In genomic region chr5:77865342-77865741, GRCm38 (mm10) we compare ENCODE assay signal across 25 mouse cellular contexts.
A peak's percentile ranks its signal among the peaks of the same experiment; 100 is the strongest.
DNase-seq lines count a peak whose midpoint lies in the region; ATAC-seq lines count a peak whose summit lies in the region.
"Had no signal": no experiment of that assay in that cellular context is flagged by ENCODE, and none has a peak within 500 bp of the region (broad histone marks: within the 10 kb centered on the region; RNA-seq: fewer than 3 reads in every experiment).

No protein-coding gene starts in this region.

- H3K9ac ChIP-seq in heart, embryonic 11.5 days (ENCODE audit: low read depth, low read length): no peak overlapping the region
- no peak overlapping the region for H3K9ac ChIP-seq in midbrain, embryonic 15.5 days
- H3K9ac ChIP-seq in neural tube, embryonic 14.5 days (replicated peaks; ENCODE audit: low read depth, low read length): no peak overlapping the region
- H3K9ac ChIP-seq: heart, embryonic 12.5 days; hindbrain, embryonic 13.5 days; intestine, embryonic 15.5 days; liver, embryonic 15.5 days; lung, embryonic 15.5 days had no signal

- H3K27me3 ChIP-seq in heart, embryonic 11.5 days (ENCODE audit: control insufficient read depth, insufficient read depth, low read length): no peaks in the 10 kb centered on the region
- no peaks in the 10 kb centered on the region for H3K27me3 ChIP-seq in midbrain, embryonic 15.5 days (replicated peaks)
- H3K27me3 ChIP-seq in midbrain, embryonic 10.5 days (ENCODE audit: low read depth, poor library complexity, severe bottlenecking): no peaks in the 10 kb centered on the region
- no peaks in the 10 kb centered on the region for H3K27me3 ChIP-seq in neural tube, embryonic 14.5 days (ENCODE audit: control insufficient read depth, insufficient read depth, low read length)
- H3K27me3 ChIP-seq: heart, embryonic 12.5 days; hindbrain, embryonic 13.5 days; intestine, embryonic 15.5 days; liver, embryonic 15.5 days; lung, embryonic 15.5 days; megakaryocyte, embryonic 14.5 days had no signal

- no peaks in the 10 kb centered on the region for H3K9me3 ChIP-seq in heart, embryonic 11.5 days (replicated peaks; ENCODE audit: control insufficient read depth, low read length)
- H3K9me3 ChIP-seq in midbrain, embryonic 15.5 days: no peaks in the 10 kb centered on the region
- no peaks in the 10 kb centered on the region for H3K9me3 ChIP-seq in midbrain, embryonic 10.5 days (replicated peaks)
- H3K9me3 ChIP-seq in neural tube, embryonic 14.5 days (ENCODE audit: control insufficient read depth, low read length): no peaks in the 10 kb centered on the region
- H3K9me3 ChIP-seq: heart, embryonic 12.5 days; hindbrain, embryonic 13.5 days; intestine, embryonic 15.5 days; liver, embryonic 15.5 days; lung, embryonic 15.5 days had no signal

- H3K27ac ChIP-seq in heart, embryonic 11.5 days (ENCODE audit: low read depth, low read length): no peak overlapping the region
- no peak overlapping the region for H3K27ac ChIP-seq in midbrain, embryonic 15.5 days
- no peak overlapping the region for H3K27ac ChIP-seq in midbrain, embryonic 10.5 days (replicated peaks)
- H3K27ac ChIP-seq in neural tube, embryonic 14.5 days (ENCODE audit: low read depth, low read length): no peak overlapping the region
- H3K27ac ChIP-seq: hindbrain, embryonic 13.5 days; intestine, embryonic 15.5 days; liver, embryonic 15.5 days; lung, embryonic 15.5 days had no signal

- H3K36me3 ChIP-seq in heart, embryonic 11.5 days (ENCODE audit: control insufficient read depth, insufficient read depth, low read length): no peaks in the 10 kb centered on the region
- H3K36me3 ChIP-seq in midbrain, embryonic 15.5 days (replicated peaks): no peaks in the 10 kb centered on the region
- H3K36me3 ChIP-seq in midbrain, embryonic 10.5 days: no peaks in the 10 kb centered on the region
- no peaks in the 10 kb centered on the region for H3K36me3 ChIP-seq in neural tube, embryonic 14.5 days (ENCODE audit: control insufficient read depth, insufficient read depth, low read length)
- H3K36me3 ChIP-seq: heart, embryonic 12.5 days; hindbrain, embryonic 13.5 days; intestine, embryonic 15.5 days; liver, embryonic 15.5 days; lung, embryonic 15.5 days had no signal

- H3K4me3 ChIP-seq in heart, embryonic 11.5 days (ENCODE audit: low read depth, low read length): no peak overlapping the region
- no peak overlapping the region for H3K4me3 ChIP-seq in midbrain, embryonic 15.5 days
- no peak overlapping the region for H3K4me3 ChIP-seq in midbrain, embryonic 10.5 days
- H3K4me3 ChIP-seq in neural tube, embryonic 14.5 days (ENCODE audit: low read depth, low read length): no peak overlapping the region
- H3K4me3 ChIP-seq: heart, embryonic 12.5 days; hindbrain, embryonic 13.5 days; intestine, embryonic 15.5 days; liver, embryonic 15.5 days; lung, embryonic 15.5 days; megakaryocyte, embryonic 14.5 days had no signal

- ATAC-seq in heart, embryonic 11.5 days (replicated peaks; ENCODE audit: insufficient number of reproducible peaks, low FRiP score, low TSS enrichment): no peak
- ATAC-seq in midbrain, embryonic 15.5 days (replicated peaks): peak; percentile 56; the same call in 1 of the 2 replicates
- peak; percentile 87 for ATAC-seq in neural tube, embryonic 14.5 days (ENCODE audit: low read depth)
- ATAC-seq: intestine, embryonic 15.5 days had no signal

- 74% methylated on average over 7 of the region's 7 CpGs for WGBS in heart, embryonic 11.5 days (ENCODE audit: insufficient replicate concordance)
- WGBS in midbrain, embryonic 15.5 days: 60% methylated on average over 7 of the region's 7 CpGs
- WGBS in midbrain, embryonic 10.5 days: 85% methylated on average over 7 of the region's 7 CpGs
- WGBS in neural tube, embryonic 14.5 days: 44% methylated on average over 7 of the region's 7 CpGs

- peak; percentile 34 for DNase-seq in heart, adult 11 months
- no peak for DNase-seq in midbrain, embryonic 10.5 days (ENCODE audit: low spot score)
- peak; percentile 30 for DNase-seq in hindlimb bud, embryonic 11.5 days (ENCODE audit: extremely low spot score, low read depth, low spot score)
- DNase-seq in urinary bladder, postnatal 10 days (ENCODE audit: low spot score): no peak
- DNase-seq in right cerebral cortex, adult 2 months (ENCODE audit: low spot score in 2 of 2): no peak
- DNase-seq: adrenal gland, postnatal 10 days; cerebellum, adult 2 months; cerebellum, postnatal 36 days; gastrocnemius, postnatal 10 days; heart, postnatal 10 days; kidney, adult 8-10 months; kidney, postnatal 10 days; liver; lung, postnatal 36 days; right cerebral cortex, postnatal 14 days; spleen, adult 18-20 months had no signal

- H3K4me1 ChIP-seq in heart, embryonic 11.5 days (ENCODE audit: control insufficient read depth, insufficient read depth, low read length): no peaks in the 10 kb centered on the region
- no peaks in the 10 kb centered on the region for H3K4me1 ChIP-seq in midbrain, embryonic 15.5 days
- no peaks in the 10 kb centered on the region for H3K4me1 ChIP-seq in midbrain, embryonic 10.5 days
- H3K4me1 ChIP-seq in neural tube, embryonic 14.5 days (ENCODE audit: control insufficient read depth, insufficient read depth, low read length): no peaks in the 10 kb centered on the region; the same call in 1 of the 2 replicates
- H3K4me1 ChIP-seq: heart, embryonic 12.5 days; hindbrain, embryonic 13.5 days; intestine, embryonic 15.5 days; liver, embryonic 15.5 days; lung, embryonic 15.5 days; megakaryocyte, embryonic 14.5 days had no signal

- no peak overlapping the region for H3K4me2 ChIP-seq in heart, embryonic 11.5 days
- no peak overlapping the region for H3K4me2 ChIP-seq in midbrain, embryonic 15.5 days
- no peak overlapping the region for H3K4me2 ChIP-seq in neural tube, embryonic 14.5 days (ENCODE audit: low read depth, low read length)
- H3K4me2 ChIP-seq: heart, embryonic 12.5 days; hindbrain, embryonic 13.5 days; intestine, embryonic 15.5 days; liver, embryonic 15.5 days; lung, embryonic 15.5 days had no signal

Comparison
In these comparisons a context has a peak if more than half of its experiments do, and no peak if none do; other contexts are left out.
1. DNase-seq: peak in heart, adult 11 months (single experiment) and hindlimb bud, embryonic 11.5 days (single experiment); none in midbrain, embryonic 10.5 days (single experiment), urinary bladder, postnatal 10 days (single experiment) and right cerebral cortex, adult 2 months (0 of 2).